Mouse (Mus musculus): ENCODE results near the gene Itpr2. TPM values are rescaled to one million over a fixed set of nuclear protein-coding genes. Genes with fewer than 3 reads are reported as not detected.

Gene Itpr2
- polyA plus RNA-seq, 1 experiment from 2014 or later: 10.2 TPM

GRCm38 (mm10) chr6:146114731-146115302 lies 387.2 kb downstream of the Itpr2 start:
- Histone ChIP-seq H3K4me2 (replicated peaks) (no peak overlapping the region), H3K4me1 (peaks cover 34% of the 10 kb centered on the region), H3K27me3 (no peaks in the 10 kb centered on the region), H3K9me3 (no peaks in the 10 kb centered on the region), H3K9ac (no peak overlapping the region), H3K4me3 (no peak overlapping the region), H3K36me3 (no peaks in the 10 kb centered on the region), H3K27ac (no peak overlapping the region)
- no peak for ATAC-seq (ENCODE audit: low FRiP score, low read depth)
- WGBS: 41% methylated on average over 12 of the region's 12 CpGs

- peaks cover 36% of the 10 kb centered on the region for H3K4me1 ChIP-seq
- H3K9ac ChIP-seq: no peak overlapping the region
- H3K27ac ChIP-seq: no peak overlapping the region
- H3K36me3 ChIP-seq: no peaks in the 10 kb centered on the region
- no peak overlapping the region for H3K4me3 ChIP-seq
- H3K27me3 ChIP-seq: no peaks in the 10 kb centered on the region
- H3K4me2 ChIP-seq (replicated peaks): no peak overlapping the region
- H3K9me3 ChIP-seq: no peaks in the 10 kb centered on the region
- WGBS: 53% methylated on average over 3 of the region's 3 CpGs
- no peak for ATAC-seq (ENCODE audit: low FRiP score, low read depth)
These were observed 388.0 kb downstream of the Itpr2 start for GRCm38 (mm10) chr6:146114071-146114470.

GRCm38 (mm10) chr6:146113085-146113484 lies 388.9 kb downstream of the Itpr2 start:
- 90% methylated on average over 4 of the region's 4 CpGs for WGBS
- Histone ChIP-seq H3K4me1 (peaks cover 36% of the 10 kb centered on the region), H3K9me3 (no peaks in the 10 kb centered on the region)

GRCm38 (mm10) chr6:146112211-146112610 lies 389.8 kb downstream of the Itpr2 start:
- H3K9me3 ChIP-seq: no peaks in the 10 kb centered on the region
- H3K9ac ChIP-seq: no peak overlapping the region
- WGBS: 66% methylated on average over 7 of the region's 7 CpGs
- H3K4me3 ChIP-seq: no peak overlapping the region
- no peak for ATAC-seq (ENCODE audit: low FRiP score, low read depth)
- no peaks in the 10 kb centered on the region for H3K27me3 ChIP-seq
- H3K36me3 ChIP-seq: no peaks in the 10 kb centered on the region
- H3K4me2 ChIP-seq (replicated peaks): no peak overlapping the region
- peaks cover 36% of the 10 kb centered on the region for H3K4me1 ChIP-seq
- no peak overlapping the region for H3K27ac ChIP-seq

More at GRCm38 (mm10) chr6:146113085-146113484, 388.9 kb downstream of the Itpr2 start:
- Histone ChIP-seq H3K36me3 (no peaks in the 10 kb centered on the region), H3K27me3 (no peaks in the 10 kb centered on the region), H3K27ac (no peak overlapping the region), H3K4me3 (no peak overlapping the region), H3K9ac (no peak overlapping the region), H3K4me2 (replicated peaks) (no peak overlapping the region)
- ATAC-seq (ENCODE audit: low FRiP score, low read depth): no peak

- no peaks in the 10 kb centered on the region for H3K9me3 ChIP-seq
- H3K27me3 ChIP-seq: no peaks in the 10 kb centered on the region
- no peak overlapping the region for H3K9ac ChIP-seq
- no peak overlapping the region for H3K4me3 ChIP-seq
- WGBS: 63% methylated on average over 6 of the region's 6 CpGs
- H3K36me3 ChIP-seq: no peaks in the 10 kb centered on the region
- ATAC-seq (ENCODE audit: low FRiP score, low read depth): no peak
- H3K4me1 ChIP-seq: peaks cover 36% of the 10 kb centered on the region
- H3K4me2 ChIP-seq (replicated peaks): no peak overlapping the region
- no peak overlapping the region for H3K27ac ChIP-seq
These were observed 390.2 kb downstream of the Itpr2 start for GRCm38 (mm10) chr6:146111781-146112180.

GRCm38 (mm10) chr6:146110832-146111741 lies 390.9 kb downstream of the Itpr2 start:
- Histone ChIP-seq H3K4me3 (no peak overlapping the region), H3K9me3 (no peaks in the 10 kb centered on the region), H3K4me1 (peaks cover 36% of the 10 kb centered on the region), H3K27ac (peak overlapping the region; percentile 59; the same call in 1 of the 2 replicates), H3K9ac (no peak overlapping the region), H3K27me3 (no peaks in the 10 kb centered on the region), H3K36me3 (no peaks in the 10 kb centered on the region), H3K4me2 (replicated peaks) (no peak overlapping the region)
- WGBS: 56% methylated on average over 21 of the region's 21 CpGs
- ATAC-seq (ENCODE audit: low FRiP score, low read depth): no peak

GRCm38 (mm10) chr6:146110425-146110824 lies 391.6 kb downstream of the Itpr2 start:
- ATAC-seq (ENCODE audit: low FRiP score, low read depth): no peak
- Histone ChIP-seq H3K4me1 (peaks cover 36% of the 10 kb centered on the region), H3K4me2 (replicated peaks) (no peak overlapping the region), H3K36me3 (no peaks in the 10 kb centered on the region), H3K9ac (no peak overlapping the region), H3K9me3 (no peaks in the 10 kb centered on the region), H3K27ac (peak overlapping the region; percentile 59; the same call in 1 of the 2 replicates), H3K4me3 (no peak overlapping the region), H3K27me3 (no peaks in the 10 kb centered on the region)
- WGBS: 42% methylated on average over 4 of the region's 4 CpGs

- Histone ChIP-seq H3K4me2 (replicated peaks) (no peak overlapping the region), H3K4me1 (peaks cover 27% of the 10 kb centered on the region), H3K27ac (no peak overlapping the region), H3K27me3 (no peaks in the 10 kb centered on the region), H3K9me3 (no peaks in the 10 kb centered on the region), H3K36me3 (no peaks in the 10 kb centered on the region), H3K4me3 (no peak overlapping the region), H3K9ac (no peak overlapping the region)
- 68% methylated on average over 7 of the region's 7 CpGs for WGBS
- ATAC-seq (ENCODE audit: low FRiP score, low read depth): peak; percentile 48; the same call in 1 of the 2 replicates
These were observed 393.3 kb downstream of the Itpr2 start for GRCm38 (mm10) chr6:146108695-146109094.

GRCm38 (mm10) chr6:146107117-146107832 lies 394.7 kb downstream of the Itpr2 start:
- H3K4me3 ChIP-seq: no peak overlapping the region
- H3K9me3 ChIP-seq: peaks cover 5% of the 10 kb centered on the region; the same call in 1 of the 2 replicates
- H3K9ac ChIP-seq: no peak overlapping the region
- no peaks in the 10 kb centered on the region for H3K27me3 ChIP-seq
- no peak for ATAC-seq (ENCODE audit: low FRiP score, low read depth)
- peaks cover 26% of the 10 kb centered on the region for H3K4me1 ChIP-seq
- no peak overlapping the region for H3K4me2 ChIP-seq (replicated peaks)
- no peaks in the 10 kb centered on the region for H3K36me3 ChIP-seq
- 80% methylated on average over 4 of the region's 4 CpGs for WGBS
- no peak overlapping the region for H3K27ac ChIP-seq

GRCm38 (mm10) chr6:146083056-146083961 lies 418.7 kb downstream of the Itpr2 start:
- no peak overlapping the region for H3K9ac ChIP-seq
- no peak overlapping the region for H3K4me2 ChIP-seq (replicated peaks)
- H3K36me3 ChIP-seq: no peaks in the 10 kb centered on the region
- H3K4me1 ChIP-seq: peaks cover 11% of the 10 kb centered on the region
- 60% methylated on average over 15 of the region's 15 CpGs for WGBS
- no peak for ATAC-seq (ENCODE audit: low FRiP score, low read depth)
- H3K27me3 ChIP-seq: no peaks in the 10 kb centered on the region
- no peaks in the 10 kb centered on the region; the same call in 1 of the 2 replicates for H3K9me3 ChIP-seq
- no peak overlapping the region for H3K27ac ChIP-seq
- no peak overlapping the region for H3K4me3 ChIP-seq

- no peak overlapping the region for H3K27ac ChIP-seq
- H3K4me1 ChIP-seq: peaks cover 17% of the 10 kb centered on the region
- no peak overlapping the region for H3K4me2 ChIP-seq (replicated peaks)
- ATAC-seq (ENCODE audit: low FRiP score, low read depth): no peak
- H3K9ac ChIP-seq: no peak overlapping the region
- no peaks in the 10 kb centered on the region for H3K27me3 ChIP-seq
- H3K36me3 ChIP-seq: no peaks in the 10 kb centered on the region
- WGBS: 87% methylated on average over 9 of the region's 9 CpGs
- H3K9me3 ChIP-seq: no peaks in the 10 kb centered on the region
- no peak overlapping the region for H3K4me3 ChIP-seq
These were observed 419.5 kb downstream of the Itpr2 start for GRCm38 (mm10) chr6:146082476-146082875.

Data from limb, embryonic 13.5 days (tissue).